Comparison of ENCODE assay signal across 8 mouse cellular contexts in genomic region chr5:102149481-102150129, GRCm38 (mm10).
DNase-seq lines count a peak whose midpoint lies in the region; ATAC-seq and TF ChIP-seq lines count a peak whose summit lies in the region.

No protein-coding gene starts in this region.

- DNase-seq in CD4-positive, CD25-positive, alpha-beta regulatory T cell, adult 2 months (ENCODE audit: low read depth, low spot score) = peak; percentile 52
- DNase-seq in c-Kit-positive CD71-positive TER-119-negative erythroid progenitor cells, embryonic 14.5 days (ENCODE audit: low read depth) = peak; percentile 23
- peak; percentile 23 to 84 for DNase-seq in left cerebral cortex, adult 8-10 months (ENCODE audit: low spot score in 2 of 2)
- DNase-seq in midbrain, embryonic 10.5 days (ENCODE audit: low spot score) = peak; percentile 81

- ATAC-seq in CD4-positive, CD25-positive, alpha-beta regulatory T cell, adult 4 months = no peak
- ATAC-seq in forebrain, embryonic 12.5 days (ENCODE audit: low FRiP score) = peak; percentile 44; the same call in 1 of the 2 replicates
- ATAC-seq in hindbrain, embryonic 15.5 days (ENCODE audit: low FRiP score, low read depth) = peak; percentile 68; the same call in 1 of the 2 replicates

- WGBS in forebrain, embryonic 12.5 days = 48% methylated on average over 14 of the region's 14 CpGs
- WGBS in hindbrain, embryonic 15.5 days = 40% methylated on average over 14 of the region's 14 CpGs
- 50% methylated on average over 14 of the region's 14 CpGs for WGBS in midbrain, embryonic 10.5 days
- 49% methylated on average over 14 of the region's 14 CpGs for WGBS in small intestine, adult 2 months

- H3K9ac ChIP-seq in forebrain, embryonic 12.5 days = no peak overlapping the region
- H3K9ac ChIP-seq in hindbrain, embryonic 15.5 days = no peak overlapping the region

- peaks cover 2% of the 10 kb centered on the region; the same call in 1 of the 2 replicates for H3K4me1 ChIP-seq in forebrain, embryonic 12.5 days
- peaks cover 5% of the 10 kb centered on the region; the same call in 1 of the 2 replicates for H3K4me1 ChIP-seq in hindbrain, embryonic 15.5 days (replicated peaks)
- 0 out of 2 replicates have a peak, but pooled peaks cover 7% of the 10 kb centered on the region for H3K4me1 ChIP-seq in midbrain, embryonic 10.5 days
- H3K4me1 ChIP-seq in small intestine, adult 2 months (ENCODE audit: control insufficient read depth, insufficient read depth, insufficient read length, low read length) = no peaks in the 10 kb centered on the region

- no peaks in the 10 kb centered on the region for H3K27me3 ChIP-seq in forebrain, embryonic 12.5 days
- H3K27me3 ChIP-seq in hindbrain, embryonic 15.5 days = no peaks in the 10 kb centered on the region
- H3K27me3 ChIP-seq in midbrain, embryonic 10.5 days (ENCODE audit: low read depth, poor library complexity, severe bottlenecking) = no peaks in the 10 kb centered on the region
- no peaks in the 10 kb centered on the region for H3K27me3 ChIP-seq in small intestine, adult 2 months (ENCODE audit: control insufficient read depth, insufficient read depth, low read length)

- no peak overlapping the region for H3K27ac ChIP-seq in forebrain, embryonic 12.5 days
- peak overlapping the region; percentile 25; the same call in 1 of the 2 replicates for H3K27ac ChIP-seq in hindbrain, embryonic 15.5 days (replicated peaks)
- no peak overlapping the region for H3K27ac ChIP-seq in midbrain, embryonic 10.5 days (replicated peaks)
- no peak overlapping the region for H3K27ac ChIP-seq in small intestine, adult 2 months (ENCODE audit: insufficient read depth, low read depth, low read length)

- no peaks in the 10 kb centered on the region for H3K36me3 ChIP-seq in forebrain, embryonic 12.5 days (replicated peaks)
- no peaks in the 10 kb centered on the region for H3K36me3 ChIP-seq in hindbrain, embryonic 15.5 days
- H3K36me3 ChIP-seq in midbrain, embryonic 10.5 days = no peaks in the 10 kb centered on the region
- no peaks in the 10 kb centered on the region for H3K36me3 ChIP-seq in small intestine, adult 2 months (ENCODE audit: control insufficient read depth, insufficient read depth, low read length)

- peak; percentile 18; the same call in 1 of the 2 replicates for TF ChIP-seq CTCF in small intestine, adult 2 months (IDR thresholded peaks at IDR 0.05; ENCODE audit: extremely low read depth, insufficient read length, insufficient replicate concordance, low read depth, low read length)

- no peaks in the 10 kb centered on the region for H3K9me3 ChIP-seq in forebrain, embryonic 12.5 days
- H3K9me3 ChIP-seq in hindbrain, embryonic 15.5 days = no peaks in the 10 kb centered on the region
- no peaks in the 10 kb centered on the region for H3K9me3 ChIP-seq in midbrain, embryonic 10.5 days (replicated peaks)

- no peak overlapping the region for H3K4me3 ChIP-seq in forebrain, embryonic 12.5 days (replicated peaks)
- H3K4me3 ChIP-seq in hindbrain, embryonic 15.5 days = no peak overlapping the region
- H3K4me3 ChIP-seq in midbrain, embryonic 10.5 days = no peak overlapping the region
- no peak overlapping the region for H3K4me3 ChIP-seq in small intestine, adult 2 months (ENCODE audit: low read depth, low read length)

- no peak overlapping the region for H3K4me2 ChIP-seq in forebrain, embryonic 12.5 days
- H3K4me2 ChIP-seq in hindbrain, embryonic 15.5 days = no peak overlapping the region

- no peak for TF ChIP-seq POLR2A in small intestine, adult 2 months (IDR thresholded peaks at IDR 0.05; ENCODE audit: low read depth, low read length)

Comparison
In these comparisons a context has a peak if more than half of its experiments do, and no peak if none do; other contexts are left out.
1. DNase-seq: peak in every context shown above with its lines; median percentile 81 in midbrain, embryonic 10.5 days; 54 in left cerebral cortex, adult 8-10 months; 52 in CD4-positive, CD25-positive, alpha-beta regulatory T cell, adult 2 months; 23 in c-Kit-positive CD71-positive TER-119-negative erythroid progenitor cells, embryonic 14.5 days.